ENCODE assay signal across 27 mouse cellular contexts in genomic region chr5:73362338-73362737, GRCm38 (mm10). TPM values are rescaled to one million over a fixed set of nuclear protein-coding genes. Genes with fewer than 3 reads are reported as not detected.
DNase-seq lines count a peak whose midpoint lies in the region; ATAC-seq and TF ChIP-seq lines count a peak whose summit lies in the region.
"Had no signal": no experiment of that assay in that cellular context is flagged by ENCODE, and none has a peak within 500 bp of the region (broad histone marks: within the 10 kb centered on the region; RNA-seq: fewer than 3 reads in every experiment).

No protein-coding gene starts in this region.

- H3K4me2 ChIP-seq in liver, embryonic 12.5 days: no peak overlapping the region
- no peak overlapping the region for H3K4me2 ChIP-seq in liver, embryonic 11.5 days
- H3K4me2 ChIP-seq: forebrain, embryonic 13.5 days; heart, embryonic 11.5 days; hindbrain, embryonic 12.5 days; hindbrain, embryonic 15.5 days had no signal

- no peak for TF ChIP-seq POLR2A in cortical plate, adult 2 months (IDR thresholded peaks at IDR 0.05; ENCODE audit: extremely low read depth, insufficient read depth, low read length)

- H3K36me3 ChIP-seq in liver, embryonic 12.5 days: no peaks in the 10 kb centered on the region
- no peaks in the 10 kb centered on the region for H3K36me3 ChIP-seq in liver, embryonic 11.5 days (ENCODE audit: control insufficient read depth, insufficient read depth, low read length)
- H3K36me3 ChIP-seq: forebrain, embryonic 10.5 days; hindbrain, embryonic 12.5 days; hindbrain, embryonic 15.5 days had no signal

- H3K27ac ChIP-seq in layer of hippocampus, adult 2 months: peak overlapping the region; percentile 67; the same call in 1 of the 2 replicates
- 0 out of 2 replicates have a peak overlapping the region, but pooled peaks have one; percentile 79 for H3K27ac ChIP-seq in liver, embryonic 12.5 days
- H3K27ac ChIP-seq in liver, embryonic 11.5 days (ENCODE audit: low read depth, low read length): no peak overlapping the region
- peak overlapping the region; percentile 28; the same call in 1 of the 2 replicates for H3K27ac ChIP-seq in cortical plate, adult 2 months (ENCODE audit: insufficient read depth, low read length)
- H3K27ac ChIP-seq: forebrain, embryonic 10.5 days; forebrain, embryonic 13.5 days; hindbrain, embryonic 12.5 days; hindbrain, embryonic 15.5 days had no signal

- H3K4me3 ChIP-seq in layer of hippocampus, adult 2 months: no peak overlapping the region
- H3K4me3 ChIP-seq in liver, embryonic 12.5 days: no peak overlapping the region
- H3K4me3 ChIP-seq in liver, embryonic 11.5 days (ENCODE audit: low read depth, low read length): no peak overlapping the region
- no peak overlapping the region for H3K4me3 ChIP-seq in cortical plate, adult 2 months (ENCODE audit: insufficient read depth, low read length)
- H3K4me3 ChIP-seq: forebrain, embryonic 10.5 days; forebrain, embryonic 13.5 days; hindbrain, embryonic 12.5 days; hindbrain, embryonic 15.5 days had no signal

- no peak for DNase-seq in layer of hippocampus, adult 2 months (ENCODE audit: low spot score in 2 of 2)
- no peak for DNase-seq in layer of hippocampus, postnatal 36 days
- no peak for DNase-seq in liver, embryonic 11.5 days (ENCODE audit: low spot score)
- DNase-seq in brain, adult 2 months (ENCODE audit: low read depth, low spot score): peak; percentile 58
- DNase-seq: adrenal gland, adult 2 months; adrenal gland, postnatal 14 days; cerebellum, adult 11-12 months; cerebellum, adult 8-10 months; cerebellum, postnatal 10 days; cerebellum, postnatal 36 days; heart, adult 11 months had no signal

- no peak for TF ChIP-seq CTCF in layer of hippocampus, adult 2 months (conservative IDR thresholded peaks at IDR 0.05)
- TF ChIP-seq CTCF in cortical plate, adult 2 months (IDR thresholded peaks at IDR 0.05; ENCODE audit: extremely low read depth, insufficient read depth, low read length): no peak

- ATAC-seq in liver, embryonic 12.5 days: no peak
- no peak for ATAC-seq in liver, embryonic 11.5 days (replicated peaks; ENCODE audit: low FRiP score)
- ATAC-seq: CD4-positive, CD25-positive, alpha-beta regulatory T cell, adult 4 months; forebrain, embryonic 13.5 days; forebrain, embryonic 16.5 days had no signal

- peaks cover 34% of the 10 kb centered on the region for H3K27me3 ChIP-seq in liver, embryonic 12.5 days (replicated peaks)
- H3K27me3 ChIP-seq in liver, embryonic 11.5 days (replicated peaks; ENCODE audit: control insufficient read depth, insufficient read depth, low read length): no peaks in the 10 kb centered on the region
- H3K27me3 ChIP-seq: hindbrain, embryonic 12.5 days; hindbrain, embryonic 15.5 days had no signal

- no peaks in the 10 kb centered on the region for H3K9me3 ChIP-seq in liver, embryonic 12.5 days (replicated peaks)
- H3K9me3 ChIP-seq in liver, embryonic 11.5 days (ENCODE audit: control insufficient read depth, low read length): no peaks in the 10 kb centered on the region
- H3K9me3 ChIP-seq: forebrain, embryonic 10.5 days; forebrain, embryonic 13.5 days; hindbrain, embryonic 12.5 days; hindbrain, embryonic 15.5 days had no signal

- 83% methylated on average over 7 of the region's 7 CpGs for WGBS in liver, embryonic 12.5 days (ENCODE audit: insufficient replicate concordance)
- 77% methylated on average over 7 of the region's 7 CpGs for WGBS in liver, embryonic 11.5 days

- H3K9ac ChIP-seq in liver, embryonic 12.5 days: no peak overlapping the region
- H3K9ac ChIP-seq in liver, embryonic 11.5 days (ENCODE audit: low read depth, low read length): no peak overlapping the region
- H3K9ac ChIP-seq: forebrain, embryonic 13.5 days; hindbrain, embryonic 12.5 days; hindbrain, embryonic 15.5 days had no signal

- H3K4me1 ChIP-seq in liver, embryonic 12.5 days: peaks cover 50% of the 10 kb centered on the region
- peaks cover 17% of the 10 kb centered on the region for H3K4me1 ChIP-seq in liver, embryonic 11.5 days (replicated peaks; ENCODE audit: control insufficient read depth, insufficient read depth, low read length)
- peaks cover 8% of the 10 kb centered on the region for H3K4me1 ChIP-seq in cortical plate, adult 2 months (ENCODE audit: control insufficient read depth, insufficient read depth, low read length)
- H3K4me1 ChIP-seq: hindbrain, embryonic 12.5 days had no signal

RNA-seq across cellular contexts. Expression of gene Ociad2, which starts 21.5 kb away (rescaled TPM):
- total RNA-seq in layer of hippocampus, adult 2 months (2021): 100 to 1,000 TPM; 125 to 147 TPM
- total RNA-seq in layer of hippocampus, postnatal 36 days (2021): 100 to 1,000 TPM; 125 to 148 TPM
- polyA plus RNA-seq in liver, embryonic 12.5 days (2016; fragmentation: Nextera tagmentation; extraction: Ambion mirVana): 4.7 and 4.9 TPM in 2 replicates
- 5.1 and 7.0 TPM in 2 replicates for polyA plus RNA-seq in liver, embryonic 11.5 days (2014; fragmentation: Nextera tagmentation; extraction: Ambion mirVana)
- polyA plus RNA-seq in cortical plate, adult 2 months (2012; rRNA removed): 53.7 and 60.5 TPM in 2 replicates

RNA-seq across cellular contexts. Expression of gene Cwh43, which starts 43.5 kb away (rescaled TPM):
- under 1 TPM; 0.56 to 0.86 TPM for total RNA-seq in layer of hippocampus, adult 2 months (2021)
- total RNA-seq in layer of hippocampus, postnatal 36 days (2021): under 1 TPM; 0.48 to 0.82 TPM
- polyA plus RNA-seq in liver, embryonic 12.5 days (2016; fragmentation: Nextera tagmentation; extraction: Ambion mirVana): not detected in 2 replicates
- not detected in 2 replicates for polyA plus RNA-seq in liver, embryonic 11.5 days (2014; fragmentation: Nextera tagmentation; extraction: Ambion mirVana)
- polyA plus RNA-seq in cortical plate, adult 2 months (2012; rRNA removed): 2.8 and 3.6 TPM in 2 replicates
- total RNA-seq: adrenal gland, postnatal 14 days; gastrocnemius, postnatal 14 days; heart, adult 8-10 months; heart, postnatal 25 days; hematopoietic stem cell, adult 5-6 weeks; MEL had no signal
- polyA plus RNA-seq: adrenal gland, adult 2 months; C2C12; CD4-positive, CD25-positive, alpha-beta regulatory T cell, adult 4 months; forebrain, embryonic 10.5 days; forebrain, embryonic 16.5 days; heart, embryonic 11.5 days; heart, embryonic 14.5 days; hindbrain, embryonic 12.5 days had no signal
